Mouse (Mus musculus): ENCODE measurements around the gene Rbmxl1.

GRCm38 (mm10) chr8:78513106-78513505 lies 4.4 kb upstream of the Rbmxl1 start:
- TF ChIP-seq CTCF (IDR thresholded peaks at IDR 0.05) (no peak), EP300 (IDR thresholded peaks at IDR 0.05) (no peak)
